Mouse (Mus musculus): Measurements from ENCODE around the gene Hs3st3b1. TPM values are rescaled to one million over a fixed set of nuclear protein-coding genes. Genes with fewer than 3 reads are reported as not detected.
A peak's percentile ranks its signal among the peaks of the same experiment; 100 is the strongest.

The Hs3st3b1 gene
- total RNA-seq, 2 experiments from 2014 or later: 0.79 to 1.4 TPM

- intact Hi-C loops (cut with DNase I): loop anchor here (5.0 to 10.0 kb wide), 2 partner anchors 152 to 790 kb away; partner anchors contain the start of gene Cox10
- peak; percentile 61 to 65 for DNase-seq (ENCODE audit: low spot score in 2 of 2)
Observed at GRCm38 (mm10) chr11:63925161-63925582, 3.1 kb upstream of the Hs3st3b1 start.

- no peak for DNase-seq (ENCODE audit: low spot score in 2 of 2)
- intact Hi-C loops (cut with DNase I): loop anchor here (5.0 to 10.0 kb wide), 2 partner anchors 790 to 973 kb away; no protein-coding TSS in a partner anchor
Observed at GRCm38 (mm10) chr11:63924286-63924930, 2.3 kb upstream of the Hs3st3b1 start.

- DNase-seq (ENCODE audit: low spot score in 2 of 2): no peak
- intact Hi-C loops (cut with DNase I): loop anchor here (2.0 to 10.0 kb wide), 3 partner anchors 791 to 1045 kb away; no protein-coding TSS in a partner anchor
Observed at GRCm38 (mm10) chr11:63923386-63923785, 1.3 kb upstream of the Hs3st3b1 start.

GRCm38 (mm10) chr11:63921044-63921951, 792 bp downstream of the Hs3st3b1 start:
- intact Hi-C loops (cut with DNase I): loop anchor here (2.0 to 10.0 kb wide), 3 partner anchors 522 to 976 kb away; no protein-coding TSS in a partner anchor
- no peak for DNase-seq (ENCODE audit: low spot score in 2 of 2)

- intact Hi-C loops (cut with DNase I): loop anchor here (2.0 to 10.0 kb wide), 3 partner anchors 522 to 977 kb away; no protein-coding TSS in a partner anchor
- peak; percentile 64 for DNase-seq (ENCODE audit: low spot score in 2 of 2)
Observed at GRCm38 (mm10) chr11:63920531-63920930, 1.6 kb downstream of the Hs3st3b1 start.

GRCm38 (mm10) chr11:63919211-63920098, 2.6 kb downstream of the Hs3st3b1 start:
- intact Hi-C loops (cut with DNase I): loop anchor here (2.0 to 10.0 kb wide), 4 partner anchors 517 to 978 kb away; no protein-coding TSS in a partner anchor
- DNase-seq (ENCODE audit: low spot score in 2 of 2): no peak

- intact Hi-C loops (cut with DNase I): loop anchor here (5.0 kb wide), 1 partner anchor 516 kb away; no protein-coding TSS in a partner anchor
- DNase-seq (ENCODE audit: low spot score in 2 of 2): no peak
Observed at GRCm38 (mm10) chr11:63918321-63919105, 3.6 kb downstream of the Hs3st3b1 start.

GRCm38 (mm10) chr11:63917561-63917960, 4.5 kb downstream of the Hs3st3b1 start:
- no peak for DNase-seq (ENCODE audit: low spot score in 2 of 2)
- intact Hi-C loops (cut with DNase I): loop anchor here (5.0 kb wide), 1 partner anchor 515 kb away; no protein-coding TSS in a partner anchor

GRCm38 (mm10) chr11:63914388-63914787, 7.7 kb downstream of the Hs3st3b1 start:
- DNase-seq (ENCODE audit: low spot score in 2 of 2): peak; percentile 40 to 42
- intact Hi-C loops (cut with DNase I): no loop called here

- intact Hi-C loops (cut with DNase I): no loop called here
- no peak for DNase-seq (ENCODE audit: low spot score in 2 of 2)
Observed at GRCm38 (mm10) chr11:63913936-63914335, 8.2 kb downstream of the Hs3st3b1 start.

GRCm38 (mm10) chr11:63911001-63911400, 11.1 kb downstream of the Hs3st3b1 start:
- intact Hi-C loops (cut with DNase I): no loop called here
- DNase-seq (ENCODE audit: low spot score in 2 of 2): no peak

- no peak for DNase-seq (ENCODE audit: low spot score in 2 of 2)
- intact Hi-C loops (cut with DNase I): no loop called here
Observed at GRCm38 (mm10) chr11:63909961-63910360, 12.1 kb downstream of the Hs3st3b1 start.

GRCm38 (mm10) chr11:63908500-63908899, 13.6 kb downstream of the Hs3st3b1 start:
- intact Hi-C loops (cut with DNase I): no loop called here
- DNase-seq (ENCODE audit: low spot score in 2 of 2): no peak

- DNase-seq (ENCODE audit: low spot score in 2 of 2): no peak
- intact Hi-C loops (cut with DNase I): no loop called here
Observed at GRCm38 (mm10) chr11:63906552-63907353, 15.3 kb downstream of the Hs3st3b1 start.

GRCm38 (mm10) chr11:63904787-63905186, 17.3 kb downstream of the Hs3st3b1 start:
- no peak for DNase-seq (ENCODE audit: low spot score in 2 of 2)
- intact Hi-C loops (cut with DNase I): no loop called here

GRCm38 (mm10) chr11:63898509-63899168, 23.5 kb downstream of the Hs3st3b1 start:
- intact Hi-C loops (cut with DNase I): no loop called here
- DNase-seq (ENCODE audit: low spot score in 2 of 2): no peak

- no peak for DNase-seq (ENCODE audit: low spot score in 2 of 2)
- intact Hi-C loops (cut with DNase I): no loop called here
Observed at GRCm38 (mm10) chr11:63897856-63898508, 24.1 kb downstream of the Hs3st3b1 start.
